In the genomic region with DNA sequence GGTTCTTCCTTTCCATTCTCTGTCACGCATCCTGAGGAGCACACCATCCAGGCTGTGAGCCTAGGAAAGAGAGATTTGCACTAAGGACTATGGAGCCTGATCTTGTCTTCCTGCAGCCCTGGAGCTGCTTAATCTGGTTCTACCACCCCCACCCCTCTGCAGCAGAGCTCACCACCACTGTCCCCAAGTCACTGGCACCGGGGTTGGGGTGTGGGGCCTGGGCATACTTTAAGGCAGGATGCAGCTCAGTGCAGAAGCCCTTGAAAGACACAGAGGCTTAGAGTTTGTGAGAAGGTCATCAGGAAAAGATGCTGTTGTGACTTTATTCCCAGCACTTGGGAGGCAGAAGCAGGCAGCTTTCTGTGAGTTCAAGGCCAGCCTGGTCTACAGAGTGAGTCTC, we compare ENCODE assay signal across 10 mouse cellular contexts.
DNase-seq lines count a peak whose midpoint lies in the region; ATAC-seq and TF ChIP-seq lines count a peak whose summit lies in the region.
"Had no signal": no experiment of that assay in that cellular context is flagged by ENCODE, and none has a peak within 500 bp of the region (broad histone marks: within the 10 kb centered on the region; RNA-seq: fewer than 3 reads in every experiment).

No protein-coding gene starts in this region.

- 85% methylated on average over 2 of the region's 2 CpGs for WGBS in lung, embryonic 14.5 days
- WGBS in embryonic facial prominence, embryonic 10.5 days: 87% methylated on average over 2 of the region's 2 CpGs
- 83% methylated on average over 2 of the region's 2 CpGs for WGBS in intestine, embryonic 16.5 days
- 93% methylated on average over 2 of the region's 2 CpGs for WGBS in neural tube, embryonic 13.5 days

- peak overlapping the region; percentile 29; the same call in 1 of the 2 replicates for H3K9ac ChIP-seq in lung, embryonic 14.5 days
- H3K9ac ChIP-seq in intestine, embryonic 16.5 days (ENCODE audit: low read depth, low read length): peak overlapping the region; percentile 74
- peak overlapping the region; percentile 86 for H3K9ac ChIP-seq in neural tube, embryonic 13.5 days

- ATAC-seq in lung, embryonic 14.5 days (ENCODE audit: insufficient read depth): no peak
- no peak for ATAC-seq in intestine, embryonic 16.5 days
- ATAC-seq in neural tube, embryonic 13.5 days (ENCODE audit: low read depth): no peak

- H3K4me1 ChIP-seq in lung, embryonic 14.5 days (ENCODE audit: insufficient read depth): peaks cover 63% of the 10 kb centered on the region
- peaks cover 97% of the 10 kb centered on the region for H3K4me1 ChIP-seq in embryonic facial prominence, embryonic 10.5 days
- H3K4me1 ChIP-seq in intestine, embryonic 16.5 days (ENCODE audit: control insufficient read depth, insufficient read depth, low read length): peaks cover 94% of the 10 kb centered on the region
- peaks cover 91% of the 10 kb centered on the region for H3K4me1 ChIP-seq in neural tube, embryonic 13.5 days (replicated peaks)

- H3K27ac ChIP-seq in lung, embryonic 14.5 days (ENCODE audit: low read depth): peak overlapping the region; percentile 95
- peak overlapping the region; percentile 97 for H3K27ac ChIP-seq in embryonic facial prominence, embryonic 10.5 days (replicated peaks)
- peak overlapping the region; percentile 95 for H3K27ac ChIP-seq in intestine, embryonic 16.5 days (ENCODE audit: low read length)
- 0 out of 2 replicates have a peak overlapping the region, but pooled peaks have one; percentile 99 for H3K27ac ChIP-seq in neural tube, embryonic 13.5 days (replicated peaks)

- H3K27me3 ChIP-seq in lung, embryonic 14.5 days (ENCODE audit: insufficient read depth, low read length): no peaks in the 10 kb centered on the region
- H3K27me3 ChIP-seq in embryonic facial prominence, embryonic 10.5 days (replicated peaks; ENCODE audit: low read depth, poor library complexity, severe bottlenecking): no peaks in the 10 kb centered on the region
- no peaks in the 10 kb centered on the region for H3K27me3 ChIP-seq in intestine, embryonic 16.5 days (replicated peaks; ENCODE audit: control insufficient read depth, insufficient read depth, low read length)
- no peaks in the 10 kb centered on the region for H3K27me3 ChIP-seq in neural tube, embryonic 13.5 days

- H3K36me3 ChIP-seq in lung, embryonic 14.5 days (ENCODE audit: insufficient read depth): no peaks in the 10 kb centered on the region
- peaks cover 49% of the 10 kb centered on the region for H3K36me3 ChIP-seq in embryonic facial prominence, embryonic 10.5 days (replicated peaks)
- no peaks in the 10 kb centered on the region for H3K36me3 ChIP-seq in intestine, embryonic 16.5 days (ENCODE audit: control insufficient read depth, insufficient read depth, low read length)
- 0 out of 2 replicates have a peak, but pooled peaks cover 9% of the 10 kb centered on the region for H3K36me3 ChIP-seq in neural tube, embryonic 13.5 days

- H3K4me3 ChIP-seq in lung, embryonic 14.5 days (ENCODE audit: low read depth, low read length): no peak overlapping the region
- H3K4me3 ChIP-seq in embryonic facial prominence, embryonic 10.5 days: peak overlapping the region; percentile 72; the same call in 1 of the 2 replicates
- H3K4me3 ChIP-seq in intestine, embryonic 16.5 days (ENCODE audit: low read length): peak overlapping the region; percentile 44
- H3K4me3 ChIP-seq in neural tube, embryonic 13.5 days: no peak overlapping the region

- no peaks in the 10 kb centered on the region for H3K9me3 ChIP-seq in lung, embryonic 14.5 days (ENCODE audit: low read depth, low read length)
- H3K9me3 ChIP-seq in embryonic facial prominence, embryonic 10.5 days: no peaks in the 10 kb centered on the region
- H3K9me3 ChIP-seq in intestine, embryonic 16.5 days (ENCODE audit: control insufficient read depth, low read length): no peaks in the 10 kb centered on the region
- H3K9me3 ChIP-seq in neural tube, embryonic 13.5 days: no peaks in the 10 kb centered on the region

- no peak for TF ChIP-seq CTCF in lung, embryonic 14.5 days (IDR thresholded peaks at IDR 0.05; ENCODE audit: low read depth)

- peak overlapping the region; percentile 75 for H3K4me2 ChIP-seq in lung, embryonic 14.5 days
- peak overlapping the region; percentile 56 for H3K4me2 ChIP-seq in intestine, embryonic 16.5 days (ENCODE audit: low read depth, low read length)
- H3K4me2 ChIP-seq in neural tube, embryonic 13.5 days: peak overlapping the region; percentile 88

- DNase-seq in lung, embryonic 14.5 days: no peak
- DNase-seq in lung, postnatal 14 days: no peak
- no peak for DNase-seq in embryonic facial prominence, embryonic 10.5 days (ENCODE audit: low spot score)
- no peak for DNase-seq in left cerebral cortex, adult 9 months (ENCODE audit: low spot score in 2 of 2)
- no peak for DNase-seq in urinary bladder, postnatal 4 days (ENCODE audit: low spot score in 2 of 2)
- no peak for DNase-seq in layer of hippocampus, adult 9-10 months (ENCODE audit: low spot score)
- DNase-seq: cerebellum, postnatal 14 days; layer of hippocampus, postnatal 36 days had no signal

Comparison
In these comparisons a context has a peak if more than half of its experiments do, and no peak if none do; other contexts are left out.
1. H3K4me3 ChIP-seq: peak in embryonic facial prominence, embryonic 10.5 days (single experiment) and intestine, embryonic 16.5 days (single experiment); none in lung, embryonic 14.5 days (single experiment) and neural tube, embryonic 13.5 days (single experiment).
2. H3K9ac ChIP-seq: peak in every context shown above with its lines; median percentile 86 in neural tube, embryonic 13.5 days; 74 in intestine, embryonic 16.5 days; 29 in lung, embryonic 14.5 days.
3. Peak in every context shown above with its lines, with median percentiles within 50 percentile points of each other: H3K27ac ChIP-seq and H3K4me2 ChIP-seq.